11 mouse cellular contexts compared by ENCODE assay signal in the genomic region with DNA sequence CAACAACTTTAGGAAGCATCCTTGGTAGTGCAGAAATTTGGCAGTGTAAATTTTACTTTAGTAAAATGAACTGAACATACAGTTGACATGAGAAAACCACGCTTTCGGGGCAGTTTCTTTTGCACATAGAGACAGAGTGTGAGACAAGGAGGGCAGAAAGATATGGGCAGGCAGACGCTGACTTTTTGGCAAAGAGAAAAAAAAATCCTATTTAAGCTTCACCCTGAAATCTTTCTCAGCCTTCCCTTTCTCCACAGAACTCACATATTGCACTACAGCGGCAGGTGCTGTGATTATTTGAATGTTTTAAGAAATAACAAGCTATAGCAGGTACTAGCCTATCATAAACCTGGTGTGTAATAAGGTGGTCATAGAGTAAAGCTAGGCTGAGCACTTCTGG. TPM values are rescaled to one million over a fixed set of nuclear protein-coding genes. Genes with fewer than 3 reads are reported as not detected.
DNase-seq lines count a peak whose midpoint lies in the region; ATAC-seq and TF ChIP-seq lines count a peak whose summit lies in the region.
"Had no signal": no experiment of that assay in that cellular context is flagged by ENCODE, and none has a peak within 500 bp of the region (broad histone marks: within the 10 kb centered on the region; RNA-seq: fewer than 3 reads in every experiment).

No protein-coding gene starts in this region.

- H3K27ac ChIP-seq in intestine, embryonic 14.5 days (ENCODE audit: low read depth) = no peak overlapping the region
- H3K27ac ChIP-seq in intestine, postnatal 0 days (ENCODE audit: low read depth, low read length) = no peak overlapping the region
- H3K27ac ChIP-seq in forebrain, embryonic 10.5 days = peak overlapping the region; percentile 98
- H3K27ac ChIP-seq in limb, embryonic 14.5 days (replicated peaks; ENCODE audit: low read depth, low read length) = no peak overlapping the region

- H3K36me3 ChIP-seq in intestine, embryonic 14.5 days (ENCODE audit: control insufficient read depth, insufficient read depth, low read length) = peaks cover under 1% of the 10 kb centered on the region; the same call in 1 of the 2 replicates
- no peaks in the 10 kb centered on the region for H3K36me3 ChIP-seq in intestine, postnatal 0 days (ENCODE audit: control insufficient read depth, insufficient read depth)
- peaks cover 19% of the 10 kb centered on the region for H3K36me3 ChIP-seq in forebrain, embryonic 10.5 days (replicated peaks)
- H3K36me3 ChIP-seq in limb, embryonic 14.5 days (ENCODE audit: control insufficient read depth, insufficient read depth, low read length) = peaks cover 2% of the 10 kb centered on the region; the same call in 1 of the 2 replicates

- 52% methylated on average over 4 of the region's 4 CpGs for WGBS in intestine, embryonic 14.5 days
- 83% methylated on average over 4 of the region's 4 CpGs for WGBS in intestine, postnatal 0 days
- 6% methylated on average over 4 of the region's 4 CpGs for WGBS in forebrain, embryonic 10.5 days
- 21% methylated on average over 4 of the region's 4 CpGs for WGBS in limb, embryonic 14.5 days

- no peak for TF ChIP-seq CTCF in intestine, postnatal 0 days (IDR thresholded peaks at IDR 0.05; ENCODE audit: low read depth)

- H3K4me3 ChIP-seq in intestine, embryonic 14.5 days (ENCODE audit: low read depth, low read length) = peak overlapping the region; percentile 15
- no peak overlapping the region for H3K4me3 ChIP-seq in intestine, postnatal 0 days (ENCODE audit: low read depth, low read length)
- H3K4me3 ChIP-seq in forebrain, embryonic 10.5 days = peak overlapping the region; percentile 84
- no peak overlapping the region; the same call in 1 of the 2 replicates for H3K4me3 ChIP-seq in limb, embryonic 14.5 days (replicated peaks; ENCODE audit: low read length)

- no peak for ATAC-seq in intestine, embryonic 14.5 days (replicated peaks; ENCODE audit: low FRiP score, low TSS enrichment, low read depth)
- no peak for ATAC-seq in intestine, postnatal 0 days
- no peak for ATAC-seq in limb, embryonic 14.5 days (ENCODE audit: low FRiP score, low read depth)

- H3K9me3 ChIP-seq in intestine, embryonic 14.5 days (ENCODE audit: control insufficient read depth, low read length) = no peaks in the 10 kb centered on the region
- no peaks in the 10 kb centered on the region for H3K9me3 ChIP-seq in intestine, postnatal 0 days (ENCODE audit: control insufficient read depth)
- no peaks in the 10 kb centered on the region for H3K9me3 ChIP-seq in forebrain, embryonic 10.5 days
- H3K9me3 ChIP-seq in limb, embryonic 14.5 days (ENCODE audit: control insufficient read depth, low read length) = no peaks in the 10 kb centered on the region

- H3K4me1 ChIP-seq in intestine, embryonic 14.5 days (replicated peaks; ENCODE audit: control insufficient read depth, insufficient read depth, low read length) = 0 out of 2 replicates have a peak, but pooled peaks cover 7% of the 10 kb centered on the region
- no peaks in the 10 kb centered on the region for H3K4me1 ChIP-seq in intestine, postnatal 0 days (replicated peaks; ENCODE audit: control insufficient read depth, insufficient read depth, low read length)
- H3K4me1 ChIP-seq in forebrain, embryonic 10.5 days = peaks cover 62% of the 10 kb centered on the region
- peaks cover 2% of the 10 kb centered on the region; the same call in 1 of the 2 replicates for H3K4me1 ChIP-seq in limb, embryonic 14.5 days (ENCODE audit: control insufficient read depth, insufficient read depth, low read length)

- DNase-seq in intestine, embryonic 14.5 days (ENCODE audit: low spot score) = no peak
- peak; percentile 15 for DNase-seq in 3T3-L1 (ENCODE audit: low read depth, low spot score)
- no peak for DNase-seq in forebrain, embryonic 10.5 days (ENCODE audit: extremely low spot score, low spot score)
- no peak for DNase-seq in limb, embryonic 14.5 days (ENCODE audit: low spot score)
- DNase-seq in urinary bladder, adult 18-20 months (ENCODE audit: low spot score in 2 of 2) = no peak
- DNase-seq in spleen, adult 12 weeks (ENCODE audit: low spot score) = no peak
- DNase-seq in cerebellum, postnatal 14 days = no peak
- DNase-seq: adrenal gland, adult 2 months; cerebellum, adult 8-10 months; left cerebral cortex, postnatal 4 days had no signal

- H3K4me2 ChIP-seq in intestine, embryonic 14.5 days (ENCODE audit: low read length) = peak overlapping the region; percentile 60
- H3K4me2 ChIP-seq in intestine, postnatal 0 days (replicated peaks; ENCODE audit: low read depth) = no peak overlapping the region
- peak overlapping the region; percentile 88; the same call in 1 of the 2 replicates for H3K4me2 ChIP-seq in limb, embryonic 14.5 days (replicated peaks; ENCODE audit: low read depth, low read length, severe bottlenecking)

- H3K27me3 ChIP-seq in intestine, embryonic 14.5 days (replicated peaks; ENCODE audit: control insufficient read depth, insufficient read depth, low read length) = peaks cover 3% of the 10 kb centered on the region; the same call in 1 of the 2 replicates
- H3K27me3 ChIP-seq in intestine, postnatal 0 days (replicated peaks; ENCODE audit: control insufficient read depth, insufficient read depth, low read length) = peaks cover 18% of the 10 kb centered on the region
- peaks cover 87% of the 10 kb centered on the region for H3K27me3 ChIP-seq in forebrain, embryonic 10.5 days (ENCODE audit: poor library complexity, severe bottlenecking)
- H3K27me3 ChIP-seq in limb, embryonic 14.5 days (ENCODE audit: control insufficient read depth, insufficient read depth, low read length) = peaks cover 27% of the 10 kb centered on the region

- no peak for TF ChIP-seq POLR2A in limb, embryonic 14.5 days (IDR thresholded peaks at IDR 0.05; ENCODE audit: borderline replicate concordance, extremely low read depth, insufficient read depth, insufficient read length)

- H3K9ac ChIP-seq in intestine, embryonic 14.5 days (ENCODE audit: low read length) = peak overlapping the region; percentile 35
- H3K9ac ChIP-seq in intestine, postnatal 0 days (ENCODE audit: low read depth, low read length) = no peak overlapping the region
- H3K9ac ChIP-seq in limb, embryonic 14.5 days (ENCODE audit: low read depth, low read length, severe bottlenecking) = 0 out of 2 replicates have a peak overlapping the region, but pooled peaks have one; percentile 5

RNA-seq across cellular contexts. Expression of a gene that starts 3.2 kb away (rescaled TPM):
- polyA plus RNA-seq in intestine, embryonic 14.5 days (2014; fragmentation: Nextera tagmentation; extraction: Ambion mirVana) = 53.7 and 56.9 TPM in 2 replicates
- 17.9 and 19.1 TPM in 2 replicates for polyA plus RNA-seq in intestine, postnatal 0 days (2015; fragmentation: Nextera tagmentation; extraction: Ambion mirVana)
- 82.3 and 82.7 TPM in 2 replicates for polyA plus RNA-seq in forebrain, embryonic 10.5 days (2016; fragmentation: Nextera tagmentation; extraction: Ambion mirVana)
- 80.2 and 134 TPM in 2 replicates for polyA plus RNA-seq in limb, embryonic 14.5 days (2012; rRNA removed)
- 54.7 and 60.8 TPM in 2 replicates for polyA plus RNA-seq in limb, embryonic 14.5 days (2014; fragmentation: Nextera tagmentation; extraction: Ambion mirVana)

Comparison
In these comparisons a context has a peak if more than half of its experiments do, and no peak if none do; other contexts are left out.
1. H3K4me3 ChIP-seq: peak in intestine, embryonic 14.5 days (single experiment) and forebrain, embryonic 10.5 days (single experiment); none in intestine, postnatal 0 days (single experiment) and limb, embryonic 14.5 days (single experiment).